Mouse (Mus musculus) stomach, postnatal 0 days (tissue): Measurements from ENCODE around the gene Atp13a4. TPM values are rescaled to one million over a fixed set of nuclear protein-coding genes. Genes with fewer than 3 reads are reported as not detected.

ENCODE experiments used
- ATAC-seq: fragments of 200-750 bp; cut with Nextera tagmentation; 2 replicates; pipeline ENCODE4 v1.8.0; 2017; ENCODE audit not compliant: low FRiP score, low TSS enrichment
- DNase-seq: peaks from one replicate; pipeline ENCODE4 v3.0.0-alpha.2; 2016; ENCODE audit warnings: low spot score
- H3K27ac ChIP-seq: fragments of 300-500 bp; sonication (generic); replicated peaks from 2 replicates; pipeline ENCODE4 v1.5.1; 2014; ENCODE audit warnings: mild to moderate bottlenecking, control low read depth
- H3K27me3 ChIP-seq: fragments of 300-500 bp; sonication (generic); 2 replicates; pipeline ENCODE4 v1.6.1; 2014; ENCODE audit warnings: low read length; ENCODE audit not compliant: control insufficient read depth, insufficient read depth
- H3K36me3 ChIP-seq: fragments of 300-500 bp; sonication (generic); 2 replicates; pipeline ENCODE4 v1.6.1; 2014; ENCODE audit warnings: low read length, mixed read lengths; ENCODE audit not compliant: control insufficient read depth, insufficient read depth
- H3K4me1 ChIP-seq: fragments of 300-500 bp; sonication (generic); replicated peaks from 2 replicates; pipeline ENCODE4 v1.6.1; 2014; ENCODE audit warnings: antibody characterized with exemption; ENCODE audit not compliant: control insufficient read depth, insufficient read depth
- H3K4me2 ChIP-seq: fragments of 300-500 bp; sonication (generic); replicated peaks from 2 replicates; pipeline ENCODE4 v1.6.1; 2014; ENCODE audit warnings: low read depth, mild to moderate bottlenecking, control low read depth, moderate library complexity
- H3K4me3 ChIP-seq: fragments of 300-500 bp; sonication (generic); 2 replicates; pipeline ENCODE4 v1.5.1; 2014; ENCODE audit warnings: low read depth, low read length, control low read depth
- H3K9ac ChIP-seq: fragments of 300-500 bp; sonication (generic); 2 replicates; pipeline ENCODE4 v1.6.1; 2014; ENCODE audit warnings: mild to moderate bottlenecking, low read length, control low read depth, mixed read lengths
- H3K9me3 ChIP-seq: fragments of 300-500 bp; sonication (generic); 2 replicates; pipeline ENCODE4 v1.6.1; 2016; ENCODE audit warnings: low read length; ENCODE audit not compliant: control insufficient read depth
- CTCF ChIP-seq: IDR thresholded peaks from 2 replicates; pipeline ENCODE4 v1.5.1; 2016; ENCODE audit warnings: antibody characterized with exemption, low read depth, mild to moderate bottlenecking, moderate library complexity
- EP300 ChIP-seq: optimal IDR thresholded peaks from 2 replicates; pipeline ENCODE3; 2016; ENCODE audit warnings: antibody characterized with exemption
- WGBS: fragments of 180-500 bp; shearing (Covaris S2); extraction: QIAGEN DNeasy Blood & Tissue Kit; methylation state at CpG from one replicate; pipeline ENCODE4 v1.1.7; 2014; 5-methylcytosine and 5-hydroxymethylcytosine counted together
- polyA plus RNA-seq: library from polyadenylated mRNA; unstranded; fragments of >200 nt; fragmentation: Nextera tagmentation; extraction: Ambion mirVana; gene quantifications from 2 replicates; pipeline ENCODE4 v1.2.1, GENCODE M21; 2015

Gene Atp13a4
- polyA plus RNA-seq, 1 experiment from 2014 or later = 1.5 TPM

GRCm38 (mm10) chr16:29399079-29399478, 145.6 kb downstream of the Atp13a4 start:
- H3K4me2 ChIP-seq = no peak overlapping the region
- no peak for ATAC-seq
- WGBS = 79% methylated on average over 2 of the region's 2 CpGs
- no peak for DNase-seq
- H3K4me3 ChIP-seq = no peak overlapping the region
- no peak overlapping the region for H3K27ac ChIP-seq
- H3K4me1 ChIP-seq = no peaks in the 10 kb centered on the region
- no peaks in the 10 kb centered on the region for H3K27me3 ChIP-seq
- no peak overlapping the region for H3K9ac ChIP-seq
- H3K36me3 ChIP-seq = no peaks in the 10 kb centered on the region
- TF ChIP-seq EP300 = no peak
- TF ChIP-seq CTCF = no peak
- no peaks in the 10 kb centered on the region for H3K9me3 ChIP-seq

GRCm38 (mm10) chr16:29384781-29385180, 159.9 kb downstream of the Atp13a4 start:
- 85% methylated on average over 4 of the region's 4 CpGs for WGBS
- no peak overlapping the region for H3K4me3 ChIP-seq
- no peak for DNase-seq

GRCm38 (mm10) chr16:29378458-29378857, 166.2 kb downstream of the Atp13a4 start, which contains the start of gene Atp13a5:
Atp13a5 (minus strand) TSS chr16:29378732.
- Histone ChIP-seq H3K4me3 (no peak within 1 kb of the TSS), H3K4me1 (no peaks in the 10 kb centered on the region), H3K27me3 (no peaks in the 10 kb centered on the region), H3K9me3 (no peaks in the 10 kb centered on the region), H3K36me3 (no peaks in the 10 kb centered on the region), H3K4me2 (no peak within 1 kb of the TSS), H3K9ac (no peak within 1 kb of the TSS), H3K27ac (no peak within 1 kb of the TSS)
- ATAC-seq = 0 out of 2 replicates have a peak, but pooled peaks have one; percentile 24
- TF ChIP-seq EP300 = no peak
- TF ChIP-seq CTCF = no peak
- DNase-seq = peak; percentile 16
- WGBS = 32% methylated on average over 4 of the region's 4 CpGs

More at GRCm38 (mm10) chr16:29384781-29385180, 159.9 kb downstream of the Atp13a4 start:
- no peaks in the 10 kb centered on the region for H3K36me3 ChIP-seq
- H3K27ac ChIP-seq = no peak overlapping the region
- TF ChIP-seq CTCF = no peak
- no peaks in the 10 kb centered on the region for H3K4me1 ChIP-seq
- no peaks in the 10 kb centered on the region for H3K27me3 ChIP-seq
- no peak overlapping the region for H3K4me2 ChIP-seq
- no peak for ATAC-seq
- H3K9me3 ChIP-seq = no peaks in the 10 kb centered on the region
- no peak overlapping the region for H3K9ac ChIP-seq

- Histone ChIP-seq H3K4me2 (no peak overlapping the region), H3K4me3 (no peak overlapping the region), H3K9me3 (no peaks in the 10 kb centered on the region), H3K27me3 (no peaks in the 10 kb centered on the region), H3K36me3 (no peaks in the 10 kb centered on the region), H3K4me1 (no peaks in the 10 kb centered on the region), H3K9ac (no peak overlapping the region), H3K27ac (no peak overlapping the region)
- DNase-seq = no peak
- ATAC-seq = no peak
- WGBS = 83% methylated on average over 8 of the region's 8 CpGs
- no peak for TF ChIP-seq EP300
- TF ChIP-seq CTCF = no peak
Observed at GRCm38 (mm10) chr16:29374636-29375035, 170.0 kb downstream of the Atp13a4 start.

Other genes with a start within 250 kb of the Atp13a4 start
- 1.1 TPM in 2 replicates for gene Atp13a5, start 166.1 kb downstream of the Atp13a4 start, polyA plus RNA-seq
- 14.5 and 16.1 TPM in 2 replicates for gene Opa1, start 34.5 kb upstream of the Atp13a4 start, polyA plus RNA-seq